Mouse (Mus musculus) telencephalon, adult 2 months (tissue): ENCODE measurements around the gene Cacna1g.

Experiments used
- DNase-seq: peaks from one replicate; pipeline ENCODE4 v3.0.0-alpha.2; 2011; ENCODE audit warnings: low read depth, low spot score

Gene Cacna1g

DNA sequence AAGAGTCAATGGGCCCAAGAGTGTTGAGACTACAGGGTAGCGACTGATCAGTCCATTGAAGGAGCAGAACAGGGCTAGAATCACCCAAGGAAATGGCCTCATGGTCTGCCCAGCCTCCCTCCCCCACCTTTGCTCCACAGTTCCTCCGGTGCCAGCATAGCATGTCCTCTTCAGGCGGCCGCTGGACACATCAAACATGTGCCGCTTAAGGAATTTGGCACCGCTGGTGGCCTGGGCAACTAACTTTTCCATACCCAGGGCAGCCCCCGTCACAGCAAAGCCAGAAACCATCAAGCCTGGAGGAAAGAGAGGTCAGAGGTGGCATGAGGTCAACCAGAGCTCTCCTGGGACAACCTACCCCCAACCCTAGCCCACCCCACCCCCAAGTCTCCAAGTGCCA is 8.0 kb upstream of the Cacna1g start:
- no peak for DNase-seq

DNA sequence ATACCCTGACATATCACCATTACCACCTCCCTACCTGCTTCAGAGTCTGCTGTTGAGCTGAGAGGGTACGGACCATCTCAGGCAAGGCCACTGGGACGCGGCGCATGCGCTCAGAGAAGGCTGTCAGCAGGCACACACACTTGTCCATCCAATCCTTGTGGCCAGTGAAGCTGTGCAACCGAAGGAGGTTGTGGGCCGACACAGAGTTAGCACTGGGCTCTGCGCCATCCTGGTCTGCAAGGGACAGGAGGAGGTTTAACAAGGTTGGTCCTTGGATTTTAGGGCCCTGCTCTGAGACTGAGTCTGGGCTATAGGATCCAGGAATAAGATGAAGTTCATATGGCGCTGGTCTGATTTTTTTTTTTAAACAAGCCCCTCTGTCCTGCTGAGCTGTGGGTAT is 6.4 kb upstream of the Cacna1g start:
- no peak for DNase-seq

DNA sequence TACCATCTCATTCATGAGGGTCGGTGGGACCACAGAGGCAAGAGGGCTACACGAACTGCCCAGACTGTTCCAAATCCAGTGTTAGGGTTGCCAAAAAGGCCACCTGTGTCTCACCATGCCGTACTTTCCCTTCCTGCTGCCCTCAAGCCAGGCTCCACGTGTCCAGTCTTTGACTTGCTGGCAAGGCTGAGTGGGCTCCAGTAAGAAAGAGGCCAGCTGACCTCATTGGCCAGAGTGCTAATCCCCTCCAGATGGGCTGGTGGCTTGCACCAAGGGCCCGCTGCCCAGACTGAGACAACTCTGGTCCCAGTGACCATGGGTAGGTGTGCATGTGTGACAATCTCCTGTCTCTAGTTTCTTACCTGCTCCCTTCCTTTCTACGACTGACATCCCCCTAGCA is 3.7 kb upstream of the Cacna1g start:
- no peak for DNase-seq

DNA sequence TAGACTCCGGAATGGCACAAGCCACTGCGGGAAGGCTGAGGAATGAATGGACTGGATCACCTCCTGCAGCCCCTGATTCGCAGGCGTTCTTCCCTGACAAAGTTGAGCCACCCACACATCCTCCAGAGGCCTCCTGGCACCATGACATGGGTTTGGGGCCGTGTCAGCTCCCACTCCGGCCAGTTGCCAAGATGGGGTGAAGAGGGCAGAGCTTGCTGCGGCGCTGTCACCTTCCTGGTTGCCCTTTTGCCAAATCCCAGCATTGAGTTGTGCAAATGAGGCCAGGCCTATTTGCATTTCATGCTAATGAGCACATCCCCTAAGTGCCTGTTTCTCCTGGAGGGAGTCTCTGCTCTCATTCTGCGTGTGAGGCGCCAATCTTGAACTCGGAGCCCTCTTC is 1.7 kb upstream of the Cacna1g start:
- DNase-seq, result no peak

DNA sequence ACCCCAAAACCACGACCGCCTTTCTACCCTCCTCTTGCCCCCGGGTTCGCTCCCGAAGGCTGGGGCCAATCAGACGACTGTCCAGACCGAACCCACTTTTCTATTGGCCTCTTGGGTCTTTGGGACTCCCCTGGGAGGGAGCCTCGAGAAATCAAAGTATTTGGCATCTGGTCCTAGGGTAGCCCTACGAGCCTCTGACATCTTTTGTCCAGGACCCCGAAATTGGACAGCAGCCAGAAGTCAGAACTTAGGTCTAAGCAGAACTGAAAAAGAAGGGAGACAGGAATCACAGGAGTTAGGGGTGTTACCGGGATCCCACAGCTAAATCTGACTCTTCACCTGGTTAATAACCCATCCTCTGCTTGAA is 529 bp upstream of the Cacna1g start:
- no peak for DNase-seq

DNA sequence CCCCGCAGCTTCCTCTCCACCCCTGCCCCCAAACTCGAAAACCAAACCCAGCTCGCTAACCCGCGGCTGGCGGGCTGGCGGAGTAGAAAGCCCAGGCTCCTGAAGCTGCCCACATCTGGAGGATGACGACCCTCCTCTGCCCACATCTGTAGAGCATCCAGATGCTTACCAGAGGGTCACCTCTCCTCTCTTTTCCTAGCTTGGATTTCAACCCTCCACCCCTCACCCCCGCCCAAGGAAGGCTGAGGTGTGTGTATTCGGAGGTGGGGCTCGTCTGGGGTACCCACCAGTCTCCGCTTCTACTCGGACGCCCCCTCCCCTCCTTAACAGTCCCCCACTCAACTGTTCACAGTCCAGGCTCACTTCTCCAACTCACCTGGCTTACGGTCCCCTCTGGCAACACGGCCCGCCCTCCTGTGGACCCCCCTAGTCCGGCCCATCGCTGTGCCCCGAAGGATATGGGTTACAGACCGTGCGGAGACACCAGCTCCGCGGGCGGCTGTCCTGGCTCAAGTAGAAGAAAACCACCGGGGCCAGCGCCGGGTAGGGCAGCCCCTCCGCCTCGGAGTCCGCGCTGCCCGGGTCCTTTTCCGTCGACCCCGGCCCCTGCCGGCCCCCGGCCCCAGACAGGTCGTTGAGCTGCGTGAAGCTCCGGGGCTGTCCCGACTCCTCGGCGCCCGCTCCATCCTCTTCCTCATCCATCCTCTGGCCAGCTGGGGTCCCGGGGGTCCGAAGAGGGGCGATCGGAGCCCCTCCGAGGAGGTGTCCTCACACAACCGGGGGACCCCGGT is 887 bp downstream of the Cacna1g start:
- DNase-seq, result no peak

DNA sequence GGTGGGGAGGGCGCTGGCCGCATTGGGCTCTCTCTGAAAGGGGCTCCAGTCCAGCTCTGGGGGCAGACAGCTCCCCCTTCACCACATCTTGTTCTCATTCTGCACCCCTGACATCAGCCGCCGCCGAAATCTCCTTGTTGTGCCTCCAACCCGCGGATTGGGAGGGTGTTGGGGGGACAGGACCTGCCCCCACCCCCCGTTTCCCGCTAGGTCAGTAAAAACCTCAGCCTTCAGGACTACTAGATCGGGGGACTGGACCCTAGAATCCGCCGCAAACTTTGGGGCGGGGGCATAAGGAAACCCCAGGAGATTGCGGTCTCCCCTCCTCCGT is 1.4 kb downstream of the Cacna1g start:
- no peak for DNase-seq

DNA sequence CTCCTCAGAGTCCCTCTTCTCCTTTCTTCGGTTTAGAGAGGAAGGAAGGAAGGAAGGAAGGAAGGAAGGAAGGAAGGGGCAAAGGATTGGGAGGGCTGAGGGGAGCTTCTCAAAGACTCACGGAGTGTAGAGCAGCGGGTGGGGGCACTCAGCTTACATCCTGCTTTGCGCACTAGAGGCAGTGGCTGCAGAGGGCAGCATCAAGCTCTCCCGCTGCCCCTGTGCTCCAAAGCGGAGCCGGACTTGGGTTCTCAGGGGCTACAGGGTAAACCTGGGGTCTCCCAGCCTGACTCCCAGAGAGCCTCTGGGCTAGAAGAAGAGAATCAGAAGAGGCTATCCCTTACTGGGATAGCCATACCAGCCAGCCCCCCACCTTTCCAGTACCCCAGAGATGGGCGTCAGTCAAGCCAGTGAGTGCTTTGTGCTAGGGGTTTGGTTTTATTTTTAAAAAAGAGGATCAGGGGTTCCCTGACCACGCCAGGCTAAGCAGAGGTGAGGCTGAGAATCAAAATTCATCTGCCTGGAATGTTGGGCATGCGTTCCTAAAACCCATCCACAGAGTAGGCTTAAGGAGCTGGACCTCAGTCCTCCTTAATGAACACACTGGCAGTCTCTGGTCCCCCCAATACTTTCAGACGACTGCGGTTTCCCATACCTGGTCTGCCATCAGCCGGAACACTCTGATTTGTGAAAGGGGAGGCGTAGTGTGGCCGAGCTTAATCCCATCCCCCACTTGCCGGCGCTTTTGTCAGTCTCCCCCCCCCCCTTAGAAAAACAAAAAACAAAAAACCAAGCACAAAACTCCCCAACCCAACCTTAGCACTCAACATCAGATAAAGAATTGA is 2.0 kb downstream of the Cacna1g start:
- no peak for DNase-seq

DNA sequence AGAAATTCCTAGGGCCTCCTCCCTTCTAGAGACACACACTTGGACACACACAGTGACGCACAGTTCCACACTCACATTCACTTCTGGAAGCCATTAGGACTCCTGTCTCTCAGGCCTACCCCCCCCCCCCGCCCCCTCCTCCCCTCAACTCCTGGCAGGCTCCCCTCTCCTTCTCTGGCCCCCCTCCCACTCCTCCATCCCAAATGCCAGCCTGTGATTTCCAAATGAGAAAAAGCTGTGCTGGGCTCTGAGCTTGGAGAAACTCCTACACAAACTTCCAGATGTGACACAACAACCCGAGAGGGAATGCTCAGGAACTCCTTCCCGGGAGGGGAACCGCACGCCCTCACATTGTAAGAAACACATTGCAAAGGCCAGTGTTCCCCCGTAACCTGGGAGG is 3.6 kb downstream of the Cacna1g start:
- DNase-seq, result no peak

DNA sequence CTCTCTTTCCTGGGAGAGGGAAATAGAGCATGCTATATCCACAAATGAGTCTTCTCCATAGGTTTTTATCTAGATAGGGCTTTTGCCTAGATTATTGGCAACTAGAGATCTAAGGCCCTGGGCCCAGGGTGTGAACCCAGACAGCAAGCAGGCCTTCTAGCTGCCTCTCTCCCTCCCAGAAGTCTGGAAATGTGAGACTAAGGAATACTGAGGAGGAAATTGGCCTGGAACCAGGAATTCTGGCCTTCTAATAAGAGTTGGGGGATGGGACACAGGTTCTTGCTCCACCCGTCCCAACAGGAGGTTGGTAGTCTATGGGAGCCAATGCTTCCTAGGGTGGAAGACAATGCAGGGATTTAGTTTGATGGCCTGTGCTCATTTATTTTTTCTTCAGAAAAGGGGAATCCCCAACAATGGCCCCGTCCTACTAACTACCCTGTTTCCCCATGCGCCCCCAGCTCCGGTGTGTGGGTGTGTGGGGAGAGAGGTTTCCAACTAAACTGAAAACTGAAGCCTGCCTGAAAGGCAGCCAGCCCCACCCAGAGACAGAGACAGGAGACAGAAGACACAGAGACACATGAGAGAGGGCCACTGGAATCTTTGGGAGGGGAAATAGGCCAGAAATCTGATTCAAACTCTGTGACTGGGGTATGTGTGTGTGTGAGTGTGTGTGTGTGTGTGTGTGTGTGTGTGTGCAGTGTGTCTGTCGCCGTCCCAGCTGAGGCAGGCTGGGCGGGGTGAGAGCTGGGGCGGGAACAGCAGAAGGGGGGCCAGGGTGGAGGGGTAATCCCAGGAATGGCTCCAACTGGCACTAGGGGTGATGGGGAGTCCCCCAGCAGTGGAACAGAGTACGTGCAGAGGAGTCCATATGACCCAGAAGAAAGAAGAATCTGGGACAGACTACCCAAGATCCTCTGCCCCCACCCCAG is 4.6 kb downstream of the Cacna1g start:
- DNase-seq, result no peak

DNA sequence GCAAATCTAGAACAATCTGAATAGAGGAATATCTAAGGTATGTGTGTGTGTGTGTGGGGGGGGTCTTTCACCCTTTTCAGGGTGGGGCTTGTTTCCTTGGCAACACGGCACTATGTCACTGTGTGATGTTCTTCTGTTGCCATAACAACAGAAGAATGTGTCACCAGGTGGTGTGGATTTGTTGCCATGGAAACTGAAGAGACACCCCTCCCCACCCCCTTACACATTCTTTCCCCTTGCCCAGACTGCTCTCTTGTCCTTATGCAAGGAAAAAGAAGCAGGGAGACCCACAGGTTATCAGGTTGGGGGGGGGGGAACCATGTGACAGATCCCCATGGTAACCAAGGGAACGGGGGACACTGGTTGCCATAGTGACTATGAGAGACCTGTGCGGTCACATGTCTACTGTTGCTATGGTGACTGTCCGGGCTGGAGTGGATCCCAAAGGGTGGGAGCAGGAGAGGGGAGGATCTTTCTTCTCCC is 5.4 kb downstream of the Cacna1g start:
- DNase-seq, result peak; percentile 82

DNA sequence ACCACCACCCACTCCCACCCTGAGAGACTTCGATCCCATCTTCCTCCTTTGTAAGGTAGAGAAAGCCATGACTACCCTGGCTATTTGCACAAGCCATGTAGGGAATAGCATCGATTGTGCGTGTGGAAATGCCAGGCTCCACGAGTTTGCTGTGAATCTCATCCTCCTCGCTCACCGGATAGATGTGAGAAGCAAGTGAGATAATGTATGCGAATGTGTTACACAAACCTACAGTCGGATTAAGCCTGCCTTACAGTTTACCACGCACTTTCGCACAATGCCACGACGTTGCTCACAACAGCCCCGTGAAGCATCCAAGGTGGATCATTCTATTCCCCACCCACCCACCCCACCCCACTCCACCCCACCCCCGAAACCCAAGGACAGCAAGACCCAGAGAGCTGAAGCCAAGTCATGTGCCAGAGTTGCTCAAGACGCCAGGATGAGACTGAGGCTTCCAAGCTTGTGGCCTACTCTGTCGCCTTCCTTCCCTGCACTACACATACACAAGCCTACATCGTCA is 7.6 kb downstream of the Cacna1g start:
- DNase-seq, result no peak

DNA sequence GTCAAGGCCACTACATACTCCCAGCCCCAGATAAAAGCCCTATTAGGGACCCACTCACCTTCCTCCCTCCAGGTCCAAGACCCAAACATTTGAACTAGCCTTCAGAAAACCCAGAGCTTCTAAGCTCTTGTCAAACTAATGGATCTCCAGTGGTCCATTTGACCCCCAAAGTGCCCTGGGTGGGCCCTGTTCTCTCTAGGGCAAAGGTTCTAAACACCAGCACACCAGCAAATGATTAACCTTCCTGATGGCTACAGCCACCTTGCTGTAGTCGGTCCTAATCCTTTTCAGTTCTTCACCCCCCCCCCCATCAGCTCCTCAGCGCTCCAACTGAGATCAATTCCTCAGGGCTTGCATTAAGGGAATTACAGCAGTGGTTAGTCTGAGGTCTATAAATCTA is 9.8 kb downstream of the Cacna1g start:
- no peak for DNase-seq

DNA sequence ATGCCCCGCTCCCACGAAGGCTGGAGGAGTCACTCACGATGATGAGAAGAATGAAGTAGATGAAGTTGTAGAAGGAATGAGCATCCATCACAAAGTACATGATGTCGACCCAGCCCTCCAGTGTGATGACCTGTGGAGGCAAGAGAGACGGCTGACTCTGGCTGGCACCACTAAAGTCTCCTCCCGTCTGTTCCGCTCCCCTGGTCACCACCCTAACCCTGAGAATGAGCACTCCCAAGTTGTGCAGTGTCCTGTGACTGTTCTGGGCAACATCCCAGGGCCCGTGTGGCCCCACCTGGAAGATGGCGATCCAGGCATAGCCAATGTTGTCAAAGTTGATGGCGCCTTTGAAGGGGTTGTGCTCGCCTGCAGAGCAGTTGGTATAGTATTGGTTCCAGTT is 12.1 kb downstream of the Cacna1g start:
- DNase-seq, result no peak

DNA sequence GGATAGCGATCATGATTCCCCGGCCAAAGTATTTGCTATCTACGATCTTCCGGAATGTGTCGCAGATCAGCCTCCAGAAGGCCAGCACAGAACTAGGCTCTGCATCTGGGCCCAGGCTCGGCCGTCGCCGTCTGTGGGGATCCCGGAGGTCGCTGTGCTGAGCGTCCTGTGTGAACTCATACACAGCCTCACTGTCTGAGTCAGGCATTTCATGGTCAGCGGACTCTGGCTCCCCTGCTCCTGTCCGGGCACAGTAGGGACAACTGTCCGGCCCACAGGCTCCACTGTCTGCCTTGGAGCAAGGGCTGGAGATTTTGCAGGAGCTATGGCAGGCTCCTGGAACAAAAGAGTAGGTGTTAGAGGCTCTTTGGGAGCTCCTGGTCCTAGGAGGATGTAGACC is 17.0 kb downstream of the Cacna1g start:
- no peak for DNase-seq

DNA sequence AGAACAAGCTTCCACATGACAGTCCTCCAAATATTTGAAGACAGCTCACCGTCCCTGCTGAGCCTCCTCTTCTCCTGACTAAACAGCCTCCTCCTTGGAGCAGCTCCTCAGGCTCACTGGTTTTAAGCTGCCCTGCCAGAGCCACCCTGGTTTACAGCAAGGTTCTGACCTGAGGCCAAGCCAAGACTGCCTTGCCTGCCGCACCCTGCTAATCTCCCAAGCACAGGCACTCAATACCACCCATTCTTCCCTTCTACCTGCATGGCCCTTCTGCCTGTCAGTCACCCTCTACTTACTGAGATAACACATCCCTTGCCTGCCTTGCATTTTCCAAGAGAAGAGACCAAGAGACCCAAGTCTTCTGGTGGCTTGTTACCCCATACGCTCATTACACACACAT is 17.7 kb downstream of the Cacna1g start:
- no peak for DNase-seq

DNA sequence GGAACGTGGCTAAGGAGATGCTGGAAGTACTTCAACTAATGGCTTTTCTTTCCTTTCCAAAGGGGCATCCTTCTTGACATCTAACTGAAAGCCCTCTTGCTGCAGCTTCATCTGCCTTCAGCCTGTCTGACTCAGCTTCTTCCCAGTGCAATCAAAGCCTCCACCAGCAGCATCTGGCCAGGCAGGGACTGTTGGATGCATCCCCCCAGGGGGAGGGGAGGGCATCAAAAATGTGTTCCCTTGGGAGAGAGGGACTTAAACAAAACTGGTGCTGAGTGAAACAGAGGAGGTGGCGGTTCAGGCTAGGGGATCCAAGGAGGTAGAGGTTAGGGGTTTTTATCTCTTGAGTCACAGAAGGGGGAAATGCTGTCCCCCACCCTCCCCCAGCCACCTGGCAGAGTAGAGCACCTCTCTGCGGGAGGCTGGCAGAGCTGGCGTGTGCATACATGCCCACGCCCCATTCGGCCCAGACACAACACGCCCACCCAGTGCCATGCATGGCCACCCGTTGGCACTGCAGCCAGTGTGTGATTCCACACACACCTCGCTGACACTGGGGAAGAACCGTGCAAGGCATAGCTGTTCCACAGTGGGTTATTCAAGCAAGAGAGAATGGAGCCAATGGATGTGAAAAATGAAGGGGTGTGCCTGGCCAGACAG is 18.7 kb downstream of the Cacna1g start:
- no peak for DNase-seq

DNA sequence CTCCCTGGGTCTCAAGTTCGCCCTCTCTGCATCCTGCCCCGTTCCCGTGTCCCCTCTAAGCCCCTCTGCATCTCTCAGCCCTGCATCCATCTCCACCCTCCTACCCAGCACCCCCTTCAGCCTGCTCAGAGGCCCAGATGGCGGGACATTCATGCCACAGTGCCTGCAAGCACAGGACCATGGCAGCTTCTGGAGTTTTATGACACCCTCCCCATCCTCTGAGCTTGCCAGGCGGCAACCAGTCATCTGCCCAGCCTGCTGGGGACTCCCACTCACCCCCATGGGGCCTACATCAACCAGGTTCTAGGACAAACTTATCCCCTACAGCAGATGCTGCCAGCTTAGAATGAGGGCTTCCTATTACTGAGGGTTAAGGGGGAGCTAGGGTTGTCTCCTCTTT is 19.2 kb downstream of the Cacna1g start:
- peak; percentile 64 for DNase-seq

DNA sequence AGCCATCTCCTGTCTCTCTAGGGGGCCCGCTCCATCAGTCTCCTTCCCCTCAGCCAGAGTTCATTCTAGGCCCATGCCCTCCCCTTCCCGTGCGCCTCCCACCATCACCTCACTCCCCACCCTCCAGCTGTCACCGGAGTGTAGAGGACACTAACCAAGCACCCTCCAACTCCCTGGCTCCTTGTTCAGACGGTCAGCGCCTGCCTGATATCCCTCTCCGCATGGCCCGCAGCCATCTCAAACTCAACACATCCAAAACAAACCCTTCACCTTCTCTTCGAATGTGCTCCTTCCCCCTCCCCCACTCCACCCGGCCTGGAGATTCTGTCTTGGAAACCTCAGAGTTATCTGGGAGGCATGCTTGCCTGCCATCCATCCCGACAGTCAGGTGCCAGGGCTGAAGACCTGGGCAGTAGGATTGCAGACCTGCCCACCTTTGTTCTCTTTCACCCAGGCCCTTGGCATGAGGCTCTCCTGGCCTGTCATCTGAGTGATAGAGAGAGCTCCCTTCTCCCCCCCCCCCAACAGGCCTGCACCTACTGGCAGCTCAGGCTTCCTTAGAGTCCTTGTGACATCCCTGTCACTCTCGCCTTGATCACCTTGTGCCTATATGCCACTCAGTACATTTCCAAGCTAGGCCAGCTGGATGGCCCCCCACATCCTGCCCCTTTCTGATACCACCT is 22.8 kb downstream of the Cacna1g start:
- no peak for DNase-seq

DNA sequence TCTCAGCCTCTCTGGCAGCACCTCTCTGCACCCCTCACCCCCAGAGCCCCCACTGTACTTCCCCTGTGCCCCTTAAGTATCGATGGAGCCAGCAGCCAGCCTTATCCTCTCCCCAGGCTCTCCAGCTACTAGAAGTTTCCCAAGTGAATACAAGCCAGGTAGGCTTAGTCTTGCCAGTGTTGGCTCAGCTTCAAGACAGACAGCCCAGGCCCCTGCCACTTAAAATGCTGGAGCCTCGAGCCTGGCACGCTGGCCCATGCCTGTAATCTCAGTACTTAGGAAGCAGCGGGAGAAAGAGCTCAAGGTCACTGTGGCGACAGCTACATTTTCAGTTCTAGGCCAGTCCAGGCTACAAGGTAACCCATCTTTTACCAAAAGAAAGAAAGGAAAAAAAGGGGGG is 24.1 kb downstream of the Cacna1g start:
- no peak for DNase-seq

DNA sequence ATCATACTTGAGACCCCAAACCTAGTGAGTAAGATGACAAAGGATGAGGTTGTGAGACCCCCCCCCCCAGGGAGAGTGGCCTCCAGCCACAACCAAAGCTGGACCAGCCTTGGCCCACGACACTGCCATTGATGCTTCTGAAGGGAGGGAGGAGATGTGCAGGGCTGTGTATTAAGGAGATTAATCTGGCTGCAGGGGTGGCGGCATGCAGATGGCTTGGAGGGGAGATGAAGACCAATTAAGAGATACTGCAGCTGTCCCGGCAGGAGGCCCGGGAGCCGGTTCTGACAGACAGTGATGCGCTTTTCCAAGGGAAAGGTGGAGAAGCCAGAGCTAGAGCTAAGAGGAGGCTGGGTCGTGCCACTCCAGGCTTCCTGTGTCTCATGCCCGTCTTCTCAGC is 24.8 kb downstream of the Cacna1g start:
- DNase-seq, result no peak
